In the genomic region with DNA sequence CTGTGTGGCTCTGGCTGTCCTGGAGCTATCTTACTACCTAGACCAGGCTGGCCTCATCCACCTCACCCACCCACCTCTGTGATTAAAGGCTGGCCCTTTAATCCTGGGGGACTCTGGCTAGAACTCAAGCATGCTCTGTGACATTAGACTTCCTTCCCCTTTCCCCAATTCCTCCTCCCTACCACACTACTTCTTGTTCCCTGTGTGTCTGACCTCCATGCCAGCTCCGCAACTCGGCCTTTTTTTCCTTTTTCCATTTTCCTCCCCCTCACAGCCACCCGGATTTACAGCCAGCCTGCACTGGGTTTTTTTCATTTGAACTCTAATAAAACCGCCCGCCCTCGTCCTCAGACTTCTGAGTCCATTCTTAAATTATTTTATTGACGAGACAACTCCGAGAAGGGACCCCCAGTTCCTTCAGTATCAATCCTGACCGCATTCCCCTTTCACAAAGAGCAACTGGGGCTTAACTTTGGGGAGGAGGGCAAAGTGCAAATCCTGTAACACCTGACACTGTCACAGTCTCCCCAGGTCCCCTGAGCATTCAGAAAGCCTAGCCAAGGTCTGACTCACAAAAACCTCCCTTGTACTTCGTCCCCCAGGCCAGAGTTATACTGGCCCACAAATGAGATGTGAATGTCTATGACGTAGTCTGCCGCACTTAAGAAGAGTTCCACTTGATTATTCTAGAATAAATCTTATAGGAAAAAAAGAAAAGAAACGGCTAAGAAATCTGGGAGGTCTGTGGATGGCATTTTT, we compare ENCODE assay signal across 16 mouse cellular contexts. TPM values are rescaled to one million over a fixed set of nuclear protein-coding genes. Genes with fewer than 3 reads are reported as not detected.
A peak's percentile ranks its signal among the peaks of the same experiment; 100 is the strongest.
DNase-seq lines count a peak whose midpoint lies in the region; ATAC-seq lines count a peak whose summit lies in the region.
"Had no signal": no experiment of that assay in that cellular context is flagged by ENCODE, and none has a peak within 500 bp of the region (broad histone marks: within the 10 kb centered on the region; RNA-seq: fewer than 3 reads in every experiment).

No protein-coding gene starts in this region.

- no peak overlapping the region for H3K9ac ChIP-seq in limb, embryonic 11.5 days (ENCODE audit: low read length)
- H3K9ac ChIP-seq in intestine, embryonic 14.5 days (ENCODE audit: low read length): no peak overlapping the region
- no peak overlapping the region for H3K9ac ChIP-seq in midbrain, embryonic 14.5 days (replicated peaks; ENCODE audit: low read length)
- H3K9ac ChIP-seq: embryonic facial prominence, embryonic 13.5 days; forebrain, embryonic 12.5 days; heart, embryonic 13.5 days; hindbrain, embryonic 12.5 days; neural tube, embryonic 15.5 days had no signal

- H3K9me3 ChIP-seq in limb, embryonic 11.5 days (ENCODE audit: control insufficient read depth, low read length): no peaks in the 10 kb centered on the region
- H3K9me3 ChIP-seq in limb, embryonic 10.5 days (replicated peaks): no peaks in the 10 kb centered on the region
- no peaks in the 10 kb centered on the region for H3K9me3 ChIP-seq in intestine, embryonic 14.5 days (ENCODE audit: control insufficient read depth, low read length)
- H3K9me3 ChIP-seq in midbrain, embryonic 14.5 days (ENCODE audit: control insufficient read depth, low read length): no peaks in the 10 kb centered on the region
- H3K9me3 ChIP-seq: embryonic facial prominence, embryonic 13.5 days; forebrain, embryonic 12.5 days; heart, embryonic 13.5 days; neural tube, embryonic 15.5 days had no signal

- 0 out of 2 replicates have a peak, but pooled peaks cover 3% of the 10 kb centered on the region for H3K4me1 ChIP-seq in limb, embryonic 11.5 days (ENCODE audit: control insufficient read depth, insufficient read depth, low read length)
- peaks cover 14% of the 10 kb centered on the region; the same call in 1 of the 2 replicates for H3K4me1 ChIP-seq in limb, embryonic 10.5 days
- peaks cover 8% of the 10 kb centered on the region for H3K4me1 ChIP-seq in intestine, embryonic 14.5 days (replicated peaks; ENCODE audit: control insufficient read depth, insufficient read depth, low read length)
- peaks cover 2% of the 10 kb centered on the region; the same call in 1 of the 2 replicates for H3K4me1 ChIP-seq in midbrain, embryonic 14.5 days (ENCODE audit: control insufficient read depth, insufficient read depth, low read length)

- no peak overlapping the region for H3K4me3 ChIP-seq in limb, embryonic 11.5 days (ENCODE audit: low read depth, low read length)
- H3K4me3 ChIP-seq in limb, embryonic 10.5 days: no peak overlapping the region
- H3K4me3 ChIP-seq in intestine, embryonic 14.5 days (ENCODE audit: low read depth, low read length): no peak overlapping the region
- H3K4me3 ChIP-seq in midbrain, embryonic 14.5 days (replicated peaks; ENCODE audit: low read depth, low read length): no peak overlapping the region
- H3K4me3 ChIP-seq: embryonic facial prominence, embryonic 13.5 days; forebrain, embryonic 12.5 days; heart, embryonic 13.5 days; hindbrain, embryonic 12.5 days; neural tube, embryonic 15.5 days had no signal

- DNase-seq in limb, embryonic 11.5 days (ENCODE audit: low spot score): no peak
- no peak for DNase-seq in limb, embryonic 10.5 days (ENCODE audit: low spot score)
- peak; percentile 59 for DNase-seq in intestine, embryonic 14.5 days (ENCODE audit: low spot score)
- DNase-seq in kidney, postnatal 36 days: peak; percentile 55 to 61
- DNase-seq in midbrain, embryonic 14.5 days: no peak
- no peak for DNase-seq in frontal cortex, postnatal 10 days (ENCODE audit: low spot score in 2 of 2)
- no peak for DNase-seq in layer of hippocampus, adult 9-11 months
- DNase-seq: cerebellum, postnatal 25 days; right cerebral cortex, postnatal 14 days; thymus, adult 2 months had no signal

- H3K4me2 ChIP-seq in limb, embryonic 11.5 days (ENCODE audit: low read depth, severe bottlenecking): no peak overlapping the region
- no peak overlapping the region for H3K4me2 ChIP-seq in intestine, embryonic 14.5 days (ENCODE audit: low read length)
- no peak overlapping the region for H3K4me2 ChIP-seq in midbrain, embryonic 14.5 days (ENCODE audit: low read length)
- H3K4me2 ChIP-seq: embryonic facial prominence, embryonic 13.5 days; forebrain, embryonic 12.5 days; heart, embryonic 13.5 days; hindbrain, embryonic 12.5 days; neural tube, embryonic 15.5 days had no signal

- 0 out of 2 replicates have a peak overlapping the region, but pooled peaks have one; percentile 16 for H3K27ac ChIP-seq in limb, embryonic 11.5 days (replicated peaks; ENCODE audit: low read depth, low read length)
- no peak overlapping the region for H3K27ac ChIP-seq in limb, embryonic 10.5 days
- peak overlapping the region; percentile 27; the same call in 1 of the 2 replicates for H3K27ac ChIP-seq in intestine, embryonic 14.5 days (ENCODE audit: low read depth)
- H3K27ac ChIP-seq in midbrain, embryonic 14.5 days (replicated peaks; ENCODE audit: low read depth, low read length): no peak overlapping the region
- H3K27ac ChIP-seq: embryonic facial prominence, embryonic 13.5 days; forebrain, embryonic 12.5 days; heart, embryonic 13.5 days; hindbrain, embryonic 12.5 days; neural tube, embryonic 15.5 days had no signal

- H3K36me3 ChIP-seq in limb, embryonic 11.5 days (ENCODE audit: control insufficient read depth, insufficient read depth, low read length): no peaks in the 10 kb centered on the region
- H3K36me3 ChIP-seq in limb, embryonic 10.5 days: no peaks in the 10 kb centered on the region
- no peaks in the 10 kb centered on the region for H3K36me3 ChIP-seq in intestine, embryonic 14.5 days (ENCODE audit: control insufficient read depth, insufficient read depth, low read length)
- no peaks in the 10 kb centered on the region for H3K36me3 ChIP-seq in midbrain, embryonic 14.5 days (ENCODE audit: control insufficient read depth, insufficient read depth, low read length)
- H3K36me3 ChIP-seq: embryonic facial prominence, embryonic 13.5 days; forebrain, embryonic 12.5 days; heart, embryonic 13.5 days; hindbrain, embryonic 12.5 days; neural tube, embryonic 15.5 days had no signal

- H3K27me3 ChIP-seq in limb, embryonic 11.5 days (ENCODE audit: control insufficient read depth, insufficient read depth, low read length): no peaks in the 10 kb centered on the region
- H3K27me3 ChIP-seq in limb, embryonic 10.5 days (ENCODE audit: low read depth, poor library complexity, severe bottlenecking): no peaks in the 10 kb centered on the region
- H3K27me3 ChIP-seq in intestine, embryonic 14.5 days (replicated peaks; ENCODE audit: control insufficient read depth, insufficient read depth, low read length): no peaks in the 10 kb centered on the region
- no peaks in the 10 kb centered on the region for H3K27me3 ChIP-seq in midbrain, embryonic 14.5 days (ENCODE audit: control insufficient read depth, insufficient read depth, low read length)
- H3K27me3 ChIP-seq: embryonic facial prominence, embryonic 13.5 days; forebrain, embryonic 12.5 days; heart, embryonic 13.5 days; hindbrain, embryonic 12.5 days; neural tube, embryonic 15.5 days had no signal

- WGBS in limb, embryonic 11.5 days: 41% methylated on average over 13 of the region's 13 CpGs
- 54% methylated on average over 13 of the region's 13 CpGs for WGBS in limb, embryonic 10.5 days
- WGBS in intestine, embryonic 14.5 days: 48% methylated on average over 13 of the region's 13 CpGs
- WGBS in midbrain, embryonic 14.5 days: 60% methylated on average over 13 of the region's 13 CpGs

- ATAC-seq in limb, embryonic 11.5 days (ENCODE audit: insufficient number of reproducible peaks, low FRiP score, low TSS enrichment, low read depth): no peak
- ATAC-seq in intestine, embryonic 14.5 days (replicated peaks; ENCODE audit: low FRiP score, low TSS enrichment, low read depth): peak; percentile 62; the same call in 1 of the 2 replicates
- ATAC-seq in monocyte, adult 5-6 weeks (replicated peaks; ENCODE audit: insufficient number of reproducible peaks, low FRiP score, low TSS enrichment, poor library complexity, severe bottlenecking): peak; percentile 60; the same call in 1 of the 2 replicates
- no peak for ATAC-seq in midbrain, embryonic 14.5 days (ENCODE audit: low FRiP score, low TSS enrichment)

RNA-seq across cellular contexts. Expression of a gene that starts 15.0 kb away (rescaled TPM):
- polyA plus RNA-seq in limb, embryonic 11.5 days (2014; fragmentation: Nextera tagmentation; extraction: Ambion mirVana): 256 TPM in 2 replicates
- 265 and 267 TPM in 2 replicates for polyA plus RNA-seq in limb, embryonic 10.5 days (2016; fragmentation: Nextera tagmentation; extraction: Ambion mirVana)
- 192 and 202 TPM in 2 replicates for polyA plus RNA-seq in intestine, embryonic 14.5 days (2014; fragmentation: Nextera tagmentation; extraction: Ambion mirVana)
- total RNA-seq in monocyte, adult 5-6 weeks (2017): 133 to 155 TPM (median 141 TPM) in 3 replicates
- 377 and 407 TPM in 2 replicates for polyA plus RNA-seq in midbrain, embryonic 14.5 days (2014; fragmentation: Nextera tagmentation; extraction: Ambion mirVana)

RNA-seq across cellular contexts. Expression of a gene that starts 39.2 kb away (rescaled TPM):
- polyA plus RNA-seq in limb, embryonic 11.5 days (2014; fragmentation: Nextera tagmentation; extraction: Ambion mirVana): 29.4 and 31.5 TPM in 2 replicates
- polyA plus RNA-seq in limb, embryonic 10.5 days (2016; fragmentation: Nextera tagmentation; extraction: Ambion mirVana): 39.0 and 44.7 TPM in 2 replicates
- polyA plus RNA-seq in intestine, embryonic 14.5 days (2014; fragmentation: Nextera tagmentation; extraction: Ambion mirVana): 30.8 and 31.5 TPM in 2 replicates
- 16.5 to 45.5 TPM (median 28.5 TPM) in 3 replicates for total RNA-seq in monocyte, adult 5-6 weeks (2017)
- polyA plus RNA-seq in midbrain, embryonic 14.5 days (2014; fragmentation: Nextera tagmentation; extraction: Ambion mirVana): 32.9 and 34.4 TPM in 2 replicates

RNA-seq across cellular contexts. Expression of a gene that starts 54.8 kb away (rescaled TPM):
- polyA plus RNA-seq in limb, embryonic 11.5 days (2014; fragmentation: Nextera tagmentation; extraction: Ambion mirVana): 0.20 and 0.28 TPM in 2 replicates
- polyA plus RNA-seq in limb, embryonic 10.5 days (2016; fragmentation: Nextera tagmentation; extraction: Ambion mirVana): 0.09 and 0.20 TPM in 2 replicates
- polyA plus RNA-seq in intestine, embryonic 14.5 days (2014; fragmentation: Nextera tagmentation; extraction: Ambion mirVana): 2.5 and 2.6 TPM in 2 replicates
- 0.48 to 1.3 TPM in 2 of 3 replicates, not detected in the other for total RNA-seq in monocyte, adult 5-6 weeks (2017)
- 7.7 and 8.3 TPM in 2 replicates for polyA plus RNA-seq in midbrain, embryonic 14.5 days (2014; fragmentation: Nextera tagmentation; extraction: Ambion mirVana)

Comparison
In these comparisons a context has a peak if more than half of its experiments do, and no peak if none do; other contexts are left out.
1. H3K27ac ChIP-seq: peak in limb, embryonic 11.5 days (single experiment) and intestine, embryonic 14.5 days (single experiment); none in limb, embryonic 10.5 days (single experiment) and midbrain, embryonic 14.5 days (single experiment).
2. ATAC-seq: peak in intestine, embryonic 14.5 days (single experiment) and monocyte, adult 5-6 weeks (single experiment); none in limb, embryonic 11.5 days (single experiment) and midbrain, embryonic 14.5 days (single experiment).
3. DNase-seq: peak in intestine, embryonic 14.5 days (single experiment) and kidney, postnatal 36 days (2 of 2); none in limb, embryonic 11.5 days (single experiment), limb, embryonic 10.5 days (single experiment), midbrain, embryonic 14.5 days (single experiment), frontal cortex, postnatal 10 days (0 of 2) and layer of hippocampus, adult 9-11 months (single experiment).